Mouse (Mus musculus) liver, embryonic 15.5 days (tissue): Measurements from ENCODE around the gene Hk3. TPM values are rescaled to one million over a fixed set of nuclear protein-coding genes. Genes with fewer than 3 reads are reported as not detected.

Experiments used
- ATAC-seq: fragments of 200-750 bp; cut with Nextera tagmentation; 2 replicates; pipeline ENCODE4 v1.8.0; 2017; ENCODE audit warnings: moderate number of reproducible peaks, mild to moderate bottlenecking, moderate library complexity; ENCODE audit not compliant: insufficient read depth
- H3K27ac ChIP-seq: fragments of 300-500 bp; sonication (generic); replicated peaks from 2 replicates; pipeline ENCODE4 v1.5.1; 2015; ENCODE audit warnings: mild to moderate bottlenecking, inconsistent platforms
- H3K27me3 ChIP-seq: fragments of 300-500 bp; sonication (generic); 2 replicates; pipeline ENCODE4 v1.6.1; 2015; ENCODE audit warnings: mild to moderate bottlenecking, inconsistent platforms
- H3K36me3 ChIP-seq: fragments of 300-500 bp; sonication (generic); replicated peaks from 2 replicates; pipeline ENCODE4 v1.6.1; 2015; ENCODE audit warnings: moderate library complexity, mild to moderate bottlenecking, inconsistent platforms
- H3K4me1 ChIP-seq: fragments of 300-500 bp; sonication (generic); replicated peaks from 2 replicates; pipeline ENCODE4 v1.6.1; 2015; ENCODE audit warnings: inconsistent platforms
- H3K4me2 ChIP-seq: fragments of 300-500 bp; sonication (generic); 2 replicates; pipeline ENCODE4 v1.6.1; 2015; ENCODE audit warnings: moderate library complexity, mild to moderate bottlenecking, inconsistent platforms
- H3K4me3 ChIP-seq: fragments of 300-500 bp; sonication (generic); replicated peaks from 2 replicates; pipeline ENCODE4 v1.5.1; 2015; ENCODE audit warnings: mild to moderate bottlenecking, inconsistent platforms
- H3K9ac ChIP-seq: fragments of 300-500 bp; sonication (generic); 2 replicates; pipeline ENCODE4 v1.6.1; 2015; ENCODE audit warnings: moderate library complexity, mild to moderate bottlenecking, inconsistent platforms
- H3K9me3 ChIP-seq: fragments of 300-500 bp; sonication (generic); replicated peaks from 2 replicates; pipeline ENCODE4 v1.6.1; 2016; ENCODE audit warnings: inconsistent platforms
- WGBS: fragments of 180-500 bp; shearing (Covaris S2); methylation state at CpG from one replicate; pipeline ENCODE4 v1.1.7; 2015; ENCODE audit warnings: mixed read lengths; ENCODE audit not compliant: insufficient replicate concordance; 5-methylcytosine and 5-hydroxymethylcytosine counted together
- polyA plus RNA-seq: library from polyadenylated mRNA; unstranded; fragments of >200 nt; fragmentation: Nextera tagmentation; extraction: Ambion mirVana; gene quantifications from 2 replicates; pipeline ENCODE4 v1.2.1, GENCODE M21; 2015

Gene Hk3
- polyA plus RNA-seq, 1 experiment from 2014 or later: 6.6 TPM

DNA sequence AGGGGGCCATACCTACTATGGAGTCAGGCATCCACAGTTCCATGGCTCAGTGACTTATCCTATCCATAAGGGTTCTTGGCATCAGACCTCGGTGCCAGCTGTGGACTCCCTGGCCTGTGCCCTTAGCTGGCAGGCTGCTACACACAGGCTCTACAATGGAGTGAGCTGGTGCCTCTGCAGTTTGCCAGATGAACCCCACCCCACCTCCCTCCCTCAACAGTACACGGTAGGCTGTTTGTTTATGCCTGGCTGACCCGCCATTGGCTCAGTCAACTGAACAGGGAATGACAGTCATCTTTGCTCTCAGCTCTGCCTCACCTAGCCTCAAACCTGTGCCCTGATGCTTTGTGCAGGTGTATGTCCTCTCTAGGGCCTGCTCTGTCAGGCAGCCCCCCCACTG, 45.6 kb downstream of the Hk3 start:
- Histone ChIP-seq H3K36me3 (no peaks in the 10 kb centered on the region), H3K4me2 (no peak overlapping the region), H3K9ac (no peak overlapping the region), H3K4me1 (no peaks in the 10 kb centered on the region; the same call in 1 of the 2 replicates), H3K27ac (no peak overlapping the region), H3K4me3 (no peak overlapping the region), H3K9me3 (no peaks in the 10 kb centered on the region), H3K27me3 (no peaks in the 10 kb centered on the region)
- no peak for ATAC-seq
- WGBS: 49% methylated on average over 3 of the region's 3 CpGs

GRCm38 (mm10) chr13:54970521-54971247, 50.5 kb downstream of the Hk3 start:
- Histone ChIP-seq H3K36me3 (no peaks in the 10 kb centered on the region), H3K9me3 (no peaks in the 10 kb centered on the region), H3K4me2 (no peak overlapping the region), H3K9ac (no peak overlapping the region), H3K27me3 (no peaks in the 10 kb centered on the region), H3K27ac (no peak overlapping the region), H3K4me3 (no peak overlapping the region), H3K4me1 (no peaks in the 10 kb centered on the region)
- ATAC-seq: no peak
- WGBS: 28% methylated on average over 14 of the region's 14 CpGs

DNA sequence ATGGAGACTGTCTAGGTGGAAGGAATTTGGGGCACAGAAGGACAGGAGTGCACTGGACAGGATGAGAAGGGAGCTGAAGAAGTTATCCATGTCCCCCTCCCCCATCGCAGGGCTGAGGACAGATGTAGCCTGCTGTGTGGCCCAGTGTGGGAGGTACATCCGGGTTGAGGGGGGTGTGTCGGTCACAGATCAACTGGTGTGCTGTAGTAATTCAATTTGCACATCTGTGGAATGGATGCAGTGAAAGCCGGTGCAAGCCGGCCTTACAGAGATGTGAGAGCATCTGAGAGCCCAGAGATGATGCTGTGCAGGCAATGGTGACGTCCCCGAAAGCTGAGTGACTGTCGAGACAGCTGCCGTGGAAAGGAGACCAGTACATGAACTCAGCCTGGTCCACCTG, 51.7 kb downstream of the Hk3 start:
- Histone ChIP-seq H3K27me3 (no peaks in the 10 kb centered on the region), H3K9ac (no peak overlapping the region), H3K4me1 (no peaks in the 10 kb centered on the region), H3K9me3 (no peaks in the 10 kb centered on the region), H3K4me3 (no peak overlapping the region), H3K27ac (no peak overlapping the region), H3K36me3 (no peaks in the 10 kb centered on the region), H3K4me2 (no peak overlapping the region)
- no peak for ATAC-seq
- 44% methylated on average over 9 of the region's 9 CpGs for WGBS

DNA sequence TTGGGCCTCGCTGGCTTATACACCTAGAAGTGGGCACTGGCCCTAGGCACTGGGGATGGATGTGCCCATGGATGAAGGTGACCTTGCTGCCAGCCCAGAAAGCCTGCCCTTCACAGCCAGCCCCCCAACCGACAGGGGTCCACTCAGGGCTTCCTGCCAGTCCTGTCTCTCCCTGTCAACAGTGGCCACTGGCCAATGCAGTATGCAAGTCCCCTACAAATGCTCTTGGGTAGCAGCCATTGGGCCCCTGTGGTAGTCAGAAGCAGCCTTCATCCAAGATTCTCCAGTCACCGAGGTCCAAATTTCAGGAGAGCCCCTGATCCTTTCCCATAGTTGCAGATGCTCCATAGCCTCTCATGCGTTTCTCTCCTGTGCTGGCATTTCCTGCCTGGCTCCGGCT, 52.5 kb downstream of the Hk3 start:
- H3K27me3 ChIP-seq: no peaks in the 10 kb centered on the region
- H3K9ac ChIP-seq: no peak overlapping the region
- WGBS: 31% methylated on average over 5 of the region's 5 CpGs
- H3K4me3 ChIP-seq: no peak overlapping the region
- no peaks in the 10 kb centered on the region for H3K9me3 ChIP-seq
- no peaks in the 10 kb centered on the region for H3K4me1 ChIP-seq
- ATAC-seq: no peak
- H3K27ac ChIP-seq: no peak overlapping the region
- H3K4me2 ChIP-seq: no peak overlapping the region
- H3K36me3 ChIP-seq: no peaks in the 10 kb centered on the region

DNA sequence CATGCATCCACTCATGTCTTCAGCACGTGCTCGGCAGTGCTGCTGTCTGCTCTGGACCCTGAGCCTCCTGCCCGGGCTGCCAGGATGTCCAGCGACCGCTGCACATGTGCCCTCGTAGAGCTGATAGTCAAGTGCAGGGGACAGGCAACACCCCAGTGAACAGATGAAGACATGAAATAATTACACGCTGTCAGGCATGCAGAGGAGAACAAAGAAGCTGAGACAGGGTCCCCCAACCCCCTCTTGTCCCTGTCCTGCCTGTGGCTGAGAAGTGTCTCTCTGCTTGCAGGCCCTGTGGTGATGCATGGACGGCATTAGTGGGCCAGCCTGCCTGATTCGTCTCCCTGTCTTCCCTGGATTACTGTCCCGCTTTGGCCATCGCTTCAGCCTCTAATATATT, 53.7 kb downstream of the Hk3 start:
- Histone ChIP-seq H3K27ac (no peak overlapping the region), H3K4me2 (no peak overlapping the region), H3K4me1 (no peaks in the 10 kb centered on the region), H3K9me3 (no peaks in the 10 kb centered on the region), H3K27me3 (no peaks in the 10 kb centered on the region), H3K9ac (no peak overlapping the region), H3K36me3 (no peaks in the 10 kb centered on the region), H3K4me3 (no peak overlapping the region)
- 61% methylated on average over 11 of the region's 11 CpGs for WGBS
- no peak for ATAC-seq

DNA sequence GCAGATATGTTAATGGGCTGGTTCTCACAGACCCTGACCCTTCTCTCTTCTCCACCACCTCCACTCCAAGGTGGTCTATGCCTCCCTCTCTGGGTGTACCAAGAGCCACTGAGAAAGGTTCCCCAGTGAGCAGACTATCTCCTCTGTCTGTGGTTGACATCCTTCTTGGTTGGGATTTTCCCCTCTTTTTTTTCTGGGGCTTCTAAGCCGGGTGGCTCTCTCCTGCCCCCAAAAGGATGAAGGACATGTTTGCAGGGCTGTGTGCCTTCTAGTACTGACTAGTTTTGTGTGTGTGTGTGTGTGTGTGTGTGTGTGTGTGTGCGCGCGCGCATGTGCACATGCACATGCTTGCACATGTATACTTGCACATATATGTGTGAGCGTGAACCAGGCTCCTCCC, 55.9 kb downstream of the Hk3 start:
- H3K4me2 ChIP-seq: no peak overlapping the region
- H3K9me3 ChIP-seq: no peaks in the 10 kb centered on the region
- no peak for ATAC-seq
- H3K36me3 ChIP-seq: no peaks in the 10 kb centered on the region
- no peaks in the 10 kb centered on the region for H3K27me3 ChIP-seq
- H3K27ac ChIP-seq: no peak overlapping the region
- H3K4me3 ChIP-seq: no peak overlapping the region
- no peaks in the 10 kb centered on the region for H3K4me1 ChIP-seq
- no peak overlapping the region for H3K9ac ChIP-seq
- WGBS: 74% methylated on average over 6 of the region's 6 CpGs

GRCm38 (mm10) chr13:54960491-54960890, 60.7 kb downstream of the Hk3 start:
- Histone ChIP-seq H3K9ac (no peak overlapping the region), H3K9me3 (no peaks in the 10 kb centered on the region), H3K4me3 (no peak overlapping the region), H3K4me1 (peaks cover 2% of the 10 kb centered on the region; the same call in 1 of the 2 replicates), H3K4me2 (no peak overlapping the region), H3K27ac (no peak overlapping the region), H3K36me3 (no peaks in the 10 kb centered on the region), H3K27me3 (peaks cover 27% of the 10 kb centered on the region)
- no peak for ATAC-seq
- 36% methylated on average over 3 of the region's 3 CpGs for whole genome bisulfite sequencing

GRCm38 (mm10) chr13:54959842-54960241, 61.3 kb downstream of the Hk3 start:
- Histone ChIP-seq H3K4me1 (peaks cover 2% of the 10 kb centered on the region; the same call in 1 of the 2 replicates), H3K36me3 (no peaks in the 10 kb centered on the region), H3K4me3 (no peak overlapping the region), H3K27ac (no peak overlapping the region), H3K27me3 (peaks cover 34% of the 10 kb centered on the region), H3K4me2 (no peak overlapping the region), H3K9ac (no peak overlapping the region), H3K9me3 (no peaks in the 10 kb centered on the region)
- ATAC-seq: no peak
- WGBS: 50% methylated on average over 6 of the region's 6 CpGs

DNA sequence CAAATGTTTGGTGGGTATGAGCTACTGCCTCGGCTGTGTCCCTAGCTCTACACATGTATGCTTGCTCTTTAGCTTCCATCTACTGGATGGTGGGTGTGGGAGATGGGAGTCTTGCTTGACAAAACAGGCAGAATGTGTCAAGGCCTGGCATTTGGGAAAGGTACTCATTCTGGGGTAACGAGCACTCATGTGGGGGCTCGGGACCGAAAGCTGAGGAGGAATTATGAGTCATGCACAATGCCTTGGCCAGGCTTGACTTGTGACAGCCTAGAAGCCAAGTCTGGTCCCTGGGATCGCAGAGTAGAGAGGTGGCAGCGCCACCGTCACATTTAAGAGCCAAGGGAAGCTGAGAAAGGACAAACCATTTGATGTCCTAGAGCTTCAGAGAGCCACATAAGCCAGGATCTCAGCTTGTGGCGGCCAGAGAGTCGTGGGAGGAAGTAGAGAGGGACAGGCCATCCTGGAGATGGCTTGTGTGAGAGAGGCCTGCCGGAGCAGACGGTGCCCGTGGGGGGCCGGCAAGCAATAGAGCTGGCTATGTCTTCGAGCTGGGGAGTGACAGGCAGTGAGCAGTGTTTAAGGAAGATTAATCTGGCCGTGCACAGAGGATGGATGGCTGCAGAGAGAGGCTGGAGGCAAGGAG, 62.0 kb downstream of the Hk3 start:
- Histone ChIP-seq H3K36me3 (no peaks in the 10 kb centered on the region), H3K4me2 (no peak overlapping the region), H3K27me3 (peaks cover 39% of the 10 kb centered on the region), H3K4me1 (peaks cover 2% of the 10 kb centered on the region; the same call in 1 of the 2 replicates), H3K27ac (no peak overlapping the region), H3K9ac (no peak overlapping the region), H3K4me3 (no peak overlapping the region), H3K9me3 (no peaks in the 10 kb centered on the region)
- WGBS: 44% methylated on average over 15 of the region's 15 CpGs
- no peak for ATAC-seq

DNA sequence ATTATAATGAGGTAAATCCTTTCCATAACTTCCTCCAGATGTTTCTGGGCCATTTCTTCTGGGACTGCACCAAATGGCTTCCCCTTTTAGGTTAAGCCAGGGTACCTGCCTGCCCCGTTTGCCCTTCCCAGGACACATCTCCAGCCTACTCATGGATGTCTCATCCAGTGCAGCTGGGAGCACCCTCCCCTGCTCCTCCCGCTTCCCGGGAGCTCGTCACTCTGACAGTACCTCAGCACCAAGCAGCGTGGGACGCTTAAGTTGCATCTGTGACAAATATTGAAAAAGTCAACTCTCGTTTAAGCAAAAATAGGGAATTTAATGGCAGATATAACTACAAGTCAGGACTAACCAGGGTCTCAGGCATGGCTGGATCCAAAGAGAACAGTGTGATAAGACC, 63.9 kb downstream of the Hk3 start:
- H3K4me3 ChIP-seq: no peak overlapping the region
- peaks cover 58% of the 10 kb centered on the region for H3K27me3 ChIP-seq
- no peak overlapping the region for H3K4me2 ChIP-seq
- 51% methylated on average over 7 of the region's 7 CpGs for WGBS
- H3K27ac ChIP-seq: no peak overlapping the region
- H3K36me3 ChIP-seq: no peaks in the 10 kb centered on the region
- no peak overlapping the region for H3K9ac ChIP-seq
- H3K9me3 ChIP-seq: no peaks in the 10 kb centered on the region
- H3K4me1 ChIP-seq: peaks cover 2% of the 10 kb centered on the region; the same call in 1 of the 2 replicates
- ATAC-seq: no peak
